Mouse (Mus musculus) telencephalon, adult 2 months (tissue): ENCODE measurements around the gene Nfya.

Experiments
- DNase-seq: peaks from one replicate; pipeline ENCODE4 v3.0.0-alpha.2; 2011; ENCODE audit warnings: low read depth, low spot score

Nfya gene

DNA sequence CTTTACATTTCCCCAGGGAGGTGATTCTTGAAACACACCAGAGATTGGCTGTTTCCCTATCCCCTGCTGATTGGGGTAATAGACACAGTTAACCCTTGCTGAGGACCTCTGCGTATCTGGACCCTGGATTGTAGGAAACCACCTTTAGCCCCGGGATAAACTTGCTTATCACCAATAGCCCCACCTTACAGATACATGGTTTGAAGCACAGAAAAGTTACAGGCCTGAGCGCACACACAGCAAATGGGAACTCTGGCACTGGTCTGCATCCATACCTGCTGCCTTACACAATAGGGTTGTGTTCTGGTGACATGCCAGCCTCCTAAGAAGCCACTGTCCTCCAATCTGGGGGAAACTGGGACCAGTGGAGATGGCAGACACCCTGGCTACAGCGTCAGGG, 63.9 kb downstream of the Nfya start:
- no peak for DNase-seq

- no peak for DNase-seq
Observed at GRCm38 (mm10) chr17:48343065-48343464, 66.6 kb downstream of the Nfya start.

- DNase-seq, result no peak
Observed at GRCm38 (mm10) chr17:48341947-48342346, 67.8 kb downstream of the Nfya start.

DNA sequence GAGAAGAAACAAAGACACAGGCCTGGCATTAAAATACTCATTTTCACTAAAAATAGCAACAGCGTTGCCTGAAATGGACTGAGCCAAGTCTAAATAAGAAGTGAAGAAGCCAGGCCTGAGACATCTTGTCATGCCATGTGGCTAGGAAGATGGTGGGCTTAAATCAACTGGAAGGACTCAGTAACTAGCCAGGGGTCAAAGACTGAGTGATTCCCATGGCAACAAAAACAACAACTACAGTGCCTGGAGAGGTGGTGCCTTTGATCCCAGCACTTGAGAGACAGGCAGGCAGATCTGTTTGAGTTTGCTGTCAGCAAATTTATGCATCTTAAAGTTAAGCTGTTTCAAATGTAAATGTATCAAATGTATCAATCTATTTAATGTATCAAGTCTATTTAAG, 69.4 kb downstream of the Nfya start:
- no peak for DNase-seq
